Mouse (Mus musculus): ENCODE results near the gene Lce3a.

Gene Lce3a

DNA sequence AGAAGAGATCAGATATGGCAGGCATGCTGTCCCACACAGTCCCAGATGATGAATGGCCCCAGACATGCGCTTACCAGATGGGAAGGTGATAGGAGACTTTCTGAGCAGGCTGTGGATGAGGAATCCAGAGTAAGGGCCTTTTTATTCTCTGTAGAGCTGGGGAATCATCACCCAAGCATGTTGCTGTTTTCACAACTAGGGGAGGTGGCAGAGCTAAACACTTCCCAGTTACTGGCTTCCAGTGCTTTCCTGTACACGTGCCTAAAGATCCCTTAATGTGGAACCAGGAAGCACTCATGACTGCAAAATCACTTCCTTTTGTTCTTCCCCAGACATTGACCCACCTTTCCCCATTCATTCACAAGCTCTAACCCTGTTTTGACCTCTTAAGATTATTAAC is at the start of gene Lce3a:
Gene Lce3a, minus strand, starts transcription at position 101 of the 400 bp plus-strand sequence.
- no peak for DNase-seq (ENCODE audit: low read depth, low spot score)

DNA sequence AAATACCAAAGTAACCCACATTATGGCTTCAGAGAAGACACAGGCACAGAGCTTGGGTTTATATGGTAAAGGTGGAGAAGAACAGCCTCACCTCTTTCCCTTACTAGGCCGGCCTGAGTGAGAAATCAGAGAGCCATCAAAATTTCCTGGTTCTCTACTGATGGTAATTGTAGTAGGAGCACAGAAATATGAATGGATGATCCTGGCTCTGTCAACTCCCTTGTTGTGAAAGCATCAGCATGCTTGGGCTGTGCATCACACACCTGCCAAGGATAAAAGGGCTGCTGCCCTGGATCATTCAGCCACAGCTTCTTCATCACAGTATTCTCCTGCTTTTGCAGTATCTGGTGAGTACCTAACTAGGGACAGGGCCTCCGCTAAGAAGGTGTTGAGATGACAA is 40.7 kb upstream of the Lce3a start, which contains the start of gene Lce3e:
Gene Lce3e, plus strand, starts transcription at position 301 of the 400 bp plus-strand sequence.
- DNase-seq (ENCODE audit: low read depth, low spot score) = no peak

DNA sequence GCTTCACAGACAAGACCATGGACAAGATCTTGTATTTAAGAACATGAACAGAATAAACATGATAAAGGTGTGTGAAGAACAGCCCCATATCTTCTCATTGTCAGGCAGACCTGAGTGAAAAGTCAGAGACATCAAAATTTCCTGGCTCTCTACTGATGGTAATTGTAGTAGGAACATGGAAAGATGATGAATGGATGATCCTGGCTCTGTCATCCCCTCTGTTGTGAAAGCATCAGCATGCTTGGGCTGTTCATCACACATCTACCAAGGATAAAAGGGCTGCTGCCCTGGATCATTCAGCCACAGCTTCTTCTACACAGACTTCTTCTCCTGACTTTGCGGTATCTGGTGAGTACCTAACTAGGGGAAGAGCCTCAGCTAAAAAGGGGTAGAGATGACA is 31.1 kb upstream of the Lce3a start, which contains the start of gene Lce3d:
Gene Lce3d, plus strand, starts transcription at position 301 of the 400 bp plus-strand sequence.
- no peak for DNase-seq (ENCODE audit: low read depth, low spot score)

DNA sequence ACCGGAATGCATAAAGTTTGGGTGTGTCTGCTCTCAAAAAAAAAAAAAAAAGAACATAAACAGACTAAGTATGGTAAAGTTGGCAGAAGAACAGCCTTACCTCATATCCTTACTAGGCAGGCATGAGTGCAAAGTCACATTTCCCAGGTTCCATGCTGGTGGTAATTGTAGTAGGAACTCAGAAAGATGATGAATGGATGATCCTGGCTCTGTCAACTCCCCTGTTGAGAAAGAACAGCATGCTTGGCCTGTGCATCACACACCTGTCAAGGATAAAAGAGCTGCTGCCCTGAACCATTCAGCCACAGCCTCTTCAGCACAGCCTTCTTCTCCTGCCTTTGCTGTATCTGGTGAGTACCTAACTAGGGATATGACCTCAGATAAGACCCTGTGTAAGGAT is 18.2 kb upstream of the Lce3a start, which contains the start of gene Lce3c:
Gene Lce3c, plus strand, starts transcription at position 301 of the 400 bp plus-strand sequence.
- DNase-seq (ENCODE audit: low read depth, low spot score) = no peak

DNA sequence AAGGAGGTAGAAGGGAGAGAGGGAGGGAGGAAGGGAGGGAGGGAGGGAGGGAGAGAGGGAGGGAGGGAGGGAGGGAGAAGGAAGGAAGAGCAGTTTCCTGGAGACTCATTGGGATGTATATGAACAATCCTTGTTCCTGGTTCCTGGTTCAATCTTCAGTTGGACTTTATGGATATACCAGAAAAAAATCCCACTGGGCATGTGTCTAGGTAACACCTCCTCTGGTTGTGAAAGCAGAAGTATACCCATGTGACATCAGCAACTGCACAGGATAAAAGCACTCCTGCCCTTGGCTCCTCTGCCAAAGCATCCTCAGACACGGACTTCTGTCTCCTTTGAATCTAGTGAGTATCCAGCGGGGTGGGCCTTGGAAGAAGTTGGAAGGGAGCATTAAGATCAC is 6.6 kb upstream of the Lce3a start, which contains the start of gene Lce3b:
Gene Lce3b, plus strand, starts transcription at position 301 of the 400 bp plus-strand sequence.
- no peak for DNase-seq (ENCODE audit: low read depth, low spot score)

DNA sequence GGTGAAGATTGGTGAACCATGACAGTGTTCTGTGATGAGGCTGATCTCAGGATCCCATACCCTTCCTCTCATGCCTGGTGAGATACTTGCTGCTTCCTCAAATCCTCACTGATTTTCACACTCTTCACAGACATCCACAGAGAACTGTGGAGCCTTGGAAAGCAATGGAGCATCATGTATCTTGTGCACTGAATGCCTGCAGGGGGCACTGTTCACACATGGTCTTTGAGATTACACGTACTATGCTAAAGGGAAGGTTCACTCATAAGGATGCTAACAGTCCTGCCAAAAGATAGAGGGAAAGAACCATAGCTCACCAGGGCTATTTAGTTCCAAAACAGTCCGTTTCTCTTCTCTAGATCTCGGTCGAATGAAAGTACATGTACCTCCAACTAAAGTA is 5.7 kb downstream of the Lce3a start:
- DNase-seq (ENCODE audit: low read depth, low spot score) = peak; percentile 54

DNA sequence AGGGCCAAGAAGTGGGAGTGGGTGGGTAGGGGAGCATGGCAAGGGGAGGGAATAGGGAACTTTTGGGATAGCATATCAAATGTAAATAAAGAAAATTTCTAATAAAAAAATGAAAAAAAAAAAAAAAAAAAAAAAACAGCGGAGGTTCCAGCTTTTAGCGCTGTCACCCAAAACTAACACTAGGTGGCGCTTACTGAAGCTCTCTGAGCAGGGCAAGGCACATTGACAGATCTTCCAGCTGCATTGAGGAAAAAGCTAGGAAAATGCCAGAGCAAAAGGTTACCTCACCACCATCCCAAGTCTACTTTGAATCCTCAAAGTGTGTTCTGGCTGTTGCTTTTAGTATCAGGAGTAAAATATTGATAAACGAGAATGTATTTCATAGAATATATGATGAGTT is 18.5 kb downstream of the Lce3a start:
- peak; percentile 42 for DNase-seq (ENCODE audit: low read depth, low spot score)

DNA sequence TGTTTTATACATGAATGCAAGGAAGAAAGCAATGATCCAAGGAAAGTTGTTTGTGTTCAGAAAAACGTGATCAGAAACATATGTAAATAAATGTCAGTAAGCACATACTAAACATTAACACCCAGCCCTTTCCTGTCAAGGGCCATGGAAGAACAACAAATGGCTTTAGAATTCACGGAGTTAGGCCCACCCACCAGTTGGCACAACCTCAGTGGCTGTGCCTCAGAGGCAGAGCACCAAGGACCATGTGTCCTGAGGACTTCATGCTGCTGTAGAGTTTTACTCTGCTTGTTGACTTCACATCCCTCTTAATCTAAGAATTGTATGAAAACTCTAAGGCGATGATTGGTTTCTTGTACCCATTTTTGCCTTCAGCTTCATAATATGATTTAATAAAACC is 20.8 kb downstream of the Lce3a start:
- DNase-seq (ENCODE audit: low read depth, low spot score) = no peak

DNA sequence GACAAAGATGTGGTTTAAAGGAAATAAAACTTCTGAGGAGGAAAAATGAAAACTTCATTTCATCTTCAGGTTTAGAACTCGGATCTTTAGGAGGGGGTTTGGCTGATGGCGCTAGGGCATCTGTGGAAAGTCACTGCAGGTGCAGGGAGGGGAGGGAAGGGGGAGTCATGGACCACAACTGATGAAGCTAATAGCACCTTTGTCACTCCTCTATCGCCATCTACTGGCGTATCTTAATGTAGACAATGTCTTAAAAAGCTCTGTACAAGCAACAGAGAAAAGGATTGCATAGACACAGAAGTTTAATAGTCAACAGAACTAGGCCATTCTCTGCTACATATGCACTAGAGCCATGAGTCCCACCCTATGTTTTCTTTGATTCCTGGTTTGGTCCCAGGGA is 22.4 kb downstream of the Lce3a start:
- peak; percentile 74 for DNase-seq (ENCODE audit: low read depth, low spot score)

DNA sequence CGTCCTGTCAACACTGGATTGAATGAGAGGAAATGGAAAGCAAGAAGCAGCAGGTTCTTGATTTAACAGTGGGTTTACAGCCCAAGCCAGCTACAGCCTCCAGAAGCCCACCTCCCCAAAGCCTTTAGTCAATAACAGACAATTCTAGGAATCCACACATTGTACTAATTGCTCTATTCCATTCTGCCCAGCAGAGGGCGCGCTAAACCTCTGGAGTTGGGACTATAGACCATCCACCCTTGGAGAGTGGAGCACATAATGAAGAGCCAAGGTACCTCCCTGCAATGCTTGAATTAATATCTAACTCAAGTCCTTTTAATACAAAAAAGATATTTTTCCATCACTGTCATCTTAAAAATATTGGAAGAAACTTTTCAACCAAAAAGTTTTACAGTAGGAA is 23.0 kb downstream of the Lce3a start:
- DNase-seq (ENCODE audit: low read depth, low spot score) = peak; percentile 53

DNA sequence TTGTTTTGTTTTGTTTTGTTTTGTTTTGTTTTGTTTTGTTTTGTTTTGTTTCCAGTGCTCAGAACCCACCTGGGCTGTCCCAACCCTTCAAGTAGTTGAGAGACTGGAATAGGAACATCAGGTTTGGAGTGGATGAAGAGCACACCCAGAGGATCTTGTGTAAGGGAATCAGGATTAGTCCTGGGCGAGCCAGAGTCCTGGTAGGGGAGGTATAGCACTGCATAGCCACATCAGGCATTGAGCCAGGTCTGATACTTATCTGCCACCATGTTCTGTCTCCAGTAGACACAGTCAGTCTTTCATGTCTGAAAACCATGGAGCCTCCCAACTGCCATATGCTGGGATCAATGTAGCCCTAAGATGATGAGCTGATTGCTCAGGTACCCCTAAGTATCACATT is 31.5 kb downstream of the Lce3a start:
- DNase-seq (ENCODE audit: low read depth, low spot score) = no peak

DNA sequence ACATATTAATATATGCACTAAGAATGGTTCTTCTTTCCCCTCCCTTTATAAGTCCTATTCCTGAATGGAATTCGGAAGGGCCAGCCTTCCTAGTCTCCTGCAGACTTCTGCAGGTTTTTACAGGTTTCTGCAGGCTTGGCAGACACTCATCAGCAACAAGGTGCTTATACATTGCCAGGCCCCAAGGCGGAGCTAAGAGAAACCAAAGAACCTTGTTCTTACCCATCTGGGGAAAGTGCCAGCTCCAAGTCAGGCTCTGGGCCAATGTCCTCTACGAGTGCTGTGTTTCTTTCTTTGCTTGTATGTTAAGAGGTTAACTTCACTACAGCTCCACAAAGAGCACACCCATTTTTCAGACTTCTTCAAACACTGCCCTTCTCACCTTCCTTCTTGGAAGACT is 32.0 kb downstream of the Lce3a start:
- DNase-seq (ENCODE audit: low read depth, low spot score) = no peak

All from ES-CJ7 (cell line).